Mouse (Mus musculus): ENCODE data around the gene Gm28891.
"Not testable (repeated sequence)": the region's sequence is repeated elsewhere in the genome, so short reads cannot be mapped to it uniquely, and the experiment has no call there.

Gm28891 gene

GRCm38 (mm10) chrY:60240902-60241301, at the start of gene Gm28891:
TSS of gene Gm28891 (plus strand) at chrY:60241202.
- DNase-seq = not testable (repeated sequence)
